Mouse (Mus musculus) midbrain, embryonic 12.5 days (tissue): ENCODE measurements around the gene Ctnnd1. TPM values are rescaled to one million over a fixed set of nuclear protein-coding genes. Genes with fewer than 3 reads are reported as not detected.
A peak's percentile ranks its signal among the peaks of the same experiment; 100 is the strongest.

Source experiments
- ATAC-seq: fragments of 200-750 bp; cut with Nextera tagmentation; 2 replicates; pipeline ENCODE4 v1.8.0; 2017; ENCODE audit warnings: low read depth, moderate TSS enrichment, moderate library complexity; ENCODE audit not compliant: low FRiP score
- H3K27ac ChIP-seq: fragments of 300-500 bp; sonication (generic); replicated peaks from 2 replicates; pipeline ENCODE4 v1.5.1; 2016; ENCODE audit warnings: mild to moderate bottlenecking
- H3K27me3 ChIP-seq: fragments of 300-500 bp; sonication (generic); 2 replicates; pipeline ENCODE4 v1.6.1; 2016; ENCODE audit warnings: mild to moderate bottlenecking
- H3K36me3 ChIP-seq: fragments of 300-500 bp; sonication (generic); 2 replicates; pipeline ENCODE4 v1.6.1; 2016
- H3K4me1 ChIP-seq: fragments of 300-500 bp; sonication (generic); 2 replicates; pipeline ENCODE4 v1.6.1; 2016
- H3K4me2 ChIP-seq: fragments of 300-500 bp; sonication (generic); replicated peaks from 2 replicates; pipeline ENCODE4 v1.6.1; 2016; ENCODE audit warnings: mild to moderate bottlenecking, moderate library complexity
- H3K4me3 ChIP-seq: fragments of 300-500 bp; sonication (generic); 2 replicates; pipeline ENCODE4 v1.5.1; 2016; ENCODE audit warnings: mild to moderate bottlenecking
- H3K9ac ChIP-seq: fragments of 300-500 bp; sonication (generic); replicated peaks from 2 replicates; pipeline ENCODE4 v1.6.1; 2016; ENCODE audit warnings: mild to moderate bottlenecking, moderate library complexity
- H3K9me3 ChIP-seq: fragments of 300-500 bp; sonication (generic); 2 replicates; pipeline ENCODE4 v1.6.1; 2016; ENCODE audit warnings: mild to moderate bottlenecking
- WGBS: fragments of 180-500 bp; shearing (Covaris S2); methylation state at CpG from one replicate; pipeline ENCODE4 v1.1.7; 2016; 5-methylcytosine and 5-hydroxymethylcytosine counted together
- polyA plus RNA-seq: library from polyadenylated mRNA; unstranded; fragments of >200 nt; fragmentation: Nextera tagmentation; extraction: Ambion mirVana; gene quantifications from 2 replicates; pipeline ENCODE4 v1.2.1, GENCODE M21; 2016

Gene Ctnnd1
- polyA plus RNA-seq, 1 experiment from 2014 or later = 47.4 TPM

- Histone ChIP-seq H3K4me3 (peak overlapping the region; percentile 78), H3K4me1 (peaks cover 11% of the 10 kb centered on the region), H3K9me3 (no peaks in the 10 kb centered on the region), H3K4me2 (peak overlapping the region; percentile 71), H3K27ac (peak overlapping the region; percentile 93), H3K36me3 (peaks cover 35% of the 10 kb centered on the region), H3K27me3 (no peaks in the 10 kb centered on the region), H3K9ac (peak overlapping the region; percentile 85)
- WGBS = 4% methylated on average over 39 of the region's 39 CpGs
- ATAC-seq = peak; percentile 84
These were observed 19.4 kb upstream of the Ctnnd1 start for GRCm38 (mm10) chr2:84669828-84670568.

- no peak for ATAC-seq
- H3K9ac ChIP-seq = no peak overlapping the region
- peaks cover 11% of the 10 kb centered on the region for H3K4me1 ChIP-seq
- no peak overlapping the region for H3K4me3 ChIP-seq
- H3K27ac ChIP-seq = no peak overlapping the region
- WGBS = 69% methylated on average over 12 of the region's 12 CpGs
- H3K27me3 ChIP-seq = no peaks in the 10 kb centered on the region
- no peak overlapping the region for H3K4me2 ChIP-seq
- peaks cover 10% of the 10 kb centered on the region; the same call in 1 of the 2 replicates for H3K36me3 ChIP-seq
- 0 out of 2 replicates have a peak, but pooled peaks cover 3% of the 10 kb centered on the region for H3K9me3 ChIP-seq
These were observed 15.5 kb upstream of the Ctnnd1 start for GRCm38 (mm10) chr2:84666081-84666480.

- 22% methylated on average over 2 of the region's 2 CpGs for WGBS
- no peak overlapping the region for H3K9ac ChIP-seq
- no peaks in the 10 kb centered on the region for H3K4me1 ChIP-seq
- no peaks in the 10 kb centered on the region for H3K36me3 ChIP-seq
- H3K27me3 ChIP-seq = no peaks in the 10 kb centered on the region
- no peak overlapping the region for H3K4me3 ChIP-seq
- no peak overlapping the region for H3K27ac ChIP-seq
- 0 out of 2 replicates have a peak, but pooled peaks cover 3% of the 10 kb centered on the region for H3K9me3 ChIP-seq
- ATAC-seq = peak; percentile 42; the same call in 1 of the 2 replicates
- no peak overlapping the region for H3K4me2 ChIP-seq
These were observed 12.3 kb upstream of the Ctnnd1 start for GRCm38 (mm10) chr2:84662866-84663265.

- H3K9me3 ChIP-seq = 0 out of 2 replicates have a peak, but pooled peaks cover 3% of the 10 kb centered on the region
- H3K4me1 ChIP-seq = no peaks in the 10 kb centered on the region
- no peaks in the 10 kb centered on the region for H3K36me3 ChIP-seq
- no peaks in the 10 kb centered on the region for H3K27me3 ChIP-seq
- no peak overlapping the region for H3K4me3 ChIP-seq
- H3K27ac ChIP-seq = no peak overlapping the region
- WGBS = 73% methylated on average over 3 of the region's 3 CpGs
- no peak for ATAC-seq
- no peak overlapping the region for H3K4me2 ChIP-seq
- no peak overlapping the region for H3K9ac ChIP-seq
These were observed 9.7 kb upstream of the Ctnnd1 start for GRCm38 (mm10) chr2:84660253-84660652.

- Histone ChIP-seq H3K4me3 (no peak within 1 kb of the TSS), H3K4me2 (no peak within 1 kb of the TSS), H3K27ac (no peak within 1 kb of the TSS), H3K36me3 (no peaks in the 10 kb centered on the region), H3K27me3 (no peaks in the 10 kb centered on the region), H3K9ac (no peak within 1 kb of the TSS), H3K4me1 (no peaks in the 10 kb centered on the region), H3K9me3 (0 out of 2 replicates have a peak, but pooled peaks cover 3% of the 10 kb centered on the region)
- ATAC-seq = 0 out of 2 replicates have a peak, but pooled peaks have one; percentile 30
- 92% methylated on average over 32 of the region's 32 CpGs for WGBS
These were observed 8.2 kb upstream of the Ctnnd1 start, which contains the start of gene Btbd18 for GRCm38 (mm10) chr2:84658806-84659205. Gene Btbd18, plus strand, starts transcription at chr2:84659079.

- Histone ChIP-seq H3K4me2 (no peak overlapping the region), H3K36me3 (no peaks in the 10 kb centered on the region), H3K27ac (no peak overlapping the region), H3K4me1 (no peaks in the 10 kb centered on the region), H3K9me3 (no peaks in the 10 kb centered on the region), H3K9ac (no peak overlapping the region), H3K4me3 (no peak overlapping the region), H3K27me3 (no peaks in the 10 kb centered on the region)
- no peak for ATAC-seq
- WGBS = 62% methylated on average over 1 of the region's 1 CpGs
These were observed 5.3 kb upstream of the Ctnnd1 start for GRCm38 (mm10) chr2:84655864-84656263.

GRCm38 (mm10) chr2:84653354-84653753, 2.8 kb upstream of the Ctnnd1 start:
- no peak overlapping the region for H3K4me3 ChIP-seq
- H3K27me3 ChIP-seq = no peaks in the 10 kb centered on the region
- no peaks in the 10 kb centered on the region for H3K9me3 ChIP-seq
- no peak overlapping the region for H3K4me2 ChIP-seq
- no peak for ATAC-seq
- H3K36me3 ChIP-seq = no peaks in the 10 kb centered on the region
- no peak overlapping the region for H3K27ac ChIP-seq
- 0 out of 2 replicates have a peak, but pooled peaks cover 4% of the 10 kb centered on the region for H3K4me1 ChIP-seq
- H3K9ac ChIP-seq = no peak overlapping the region

- WGBS = under 1% methylated on average over 10 of the region's 10 CpGs
- Histone ChIP-seq H3K4me3 (peak overlapping the region; percentile 80), H3K27ac (0 out of 2 replicates have a peak overlapping the region, but pooled peaks have one; percentile 46), H3K9ac (peak overlapping the region; percentile 89), H3K4me2 (peak overlapping the region; percentile 80), H3K9me3 (no peaks in the 10 kb centered on the region), H3K4me1 (peaks cover 11% of the 10 kb centered on the region; the same call in 1 of the 2 replicates), H3K36me3 (no peaks in the 10 kb centered on the region), H3K27me3 (no peaks in the 10 kb centered on the region)
- no peak for ATAC-seq
These were observed 891 bp downstream of the Ctnnd1 start for GRCm38 (mm10) chr2:84649674-84650073.

- Histone ChIP-seq H3K36me3 (no peaks in the 10 kb centered on the region), H3K4me1 (peaks cover 11% of the 10 kb centered on the region; the same call in 1 of the 2 replicates), H3K27me3 (no peaks in the 10 kb centered on the region), H3K27ac (no peak overlapping the region; the same call in 1 of the 2 replicates), H3K4me2 (peak overlapping the region; percentile 80), H3K9ac (peak overlapping the region; percentile 59), H3K4me3 (peak overlapping the region; percentile 80), H3K9me3 (no peaks in the 10 kb centered on the region)
- ATAC-seq = no peak
- 29% methylated on average over 6 of the region's 6 CpGs for WGBS
These were observed 2.2 kb downstream of the Ctnnd1 start for GRCm38 (mm10) chr2:84648369-84648768.

GRCm38 (mm10) chr2:84647051-84647568, 3.5 kb downstream of the Ctnnd1 start:
- Histone ChIP-seq H3K27me3 (no peaks in the 10 kb centered on the region), H3K36me3 (0 out of 2 replicates have a peak, but pooled peaks cover under 1% of the 10 kb centered on the region), H3K9me3 (no peaks in the 10 kb centered on the region), H3K4me2 (peak overlapping the region; percentile 80), H3K9ac (no peak overlapping the region), H3K27ac (no peak overlapping the region), H3K4me1 (peaks cover 11% of the 10 kb centered on the region; the same call in 1 of the 2 replicates), H3K4me3 (no peak overlapping the region)
- no peak for ATAC-seq
- WGBS = 96% methylated on average over 6 of the region's 6 CpGs

GRCm38 (mm10) chr2:84646138-84646537, 4.4 kb downstream of the Ctnnd1 start:
- no peak overlapping the region for H3K27ac ChIP-seq
- H3K9ac ChIP-seq = no peak overlapping the region
- 87% methylated on average over 1 of the region's 1 CpGs for WGBS
- H3K9me3 ChIP-seq = no peaks in the 10 kb centered on the region
- no peak overlapping the region for H3K4me2 ChIP-seq
- H3K4me3 ChIP-seq = no peak overlapping the region
- H3K36me3 ChIP-seq = peaks cover 4% of the 10 kb centered on the region; the same call in 1 of the 2 replicates
- peaks cover 11% of the 10 kb centered on the region; the same call in 1 of the 2 replicates for H3K4me1 ChIP-seq
- no peaks in the 10 kb centered on the region for H3K27me3 ChIP-seq
- no peak for ATAC-seq

- H3K4me3 ChIP-seq = no peak overlapping the region
These were observed 9.7 kb downstream of the Ctnnd1 start for GRCm38 (mm10) chr2:84640833-84641232.

More at GRCm38 (mm10) chr2:84640833-84641232, 9.7 kb downstream of the Ctnnd1 start:
- Histone ChIP-seq H3K9me3 (no peaks in the 10 kb centered on the region), H3K27me3 (no peaks in the 10 kb centered on the region), H3K4me1 (peaks cover 31% of the 10 kb centered on the region), H3K36me3 (peaks cover 4% of the 10 kb centered on the region; the same call in 1 of the 2 replicates), H3K27ac (no peak overlapping the region), H3K9ac (no peak overlapping the region), H3K4me2 (no peak overlapping the region)
- no peak for ATAC-seq
